31 mouse cellular contexts compared by ENCODE assay signal in the genomic region with DNA sequence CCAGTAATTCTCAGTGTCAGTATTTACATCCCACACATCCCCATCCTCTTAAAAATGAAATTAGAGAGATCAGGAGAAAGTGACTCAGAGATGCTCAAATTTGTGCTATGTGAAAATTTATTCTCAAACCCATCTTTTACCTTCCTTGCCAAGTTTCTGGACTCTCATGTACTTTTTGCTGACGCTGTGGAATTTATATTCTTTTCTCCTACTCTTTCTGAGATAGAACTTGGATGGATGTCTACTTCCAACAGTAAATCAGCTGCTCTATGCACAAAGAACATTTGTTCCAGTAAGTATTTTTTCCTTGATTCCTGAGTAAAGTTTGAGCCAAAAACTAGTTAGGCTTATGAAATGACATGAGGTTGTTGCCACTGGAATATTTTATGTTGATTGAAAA.
"Had no signal": no experiment of that assay in that cellular context is flagged by ENCODE, and none has a peak within 500 bp of the region (broad histone marks: within the 10 kb centered on the region; RNA-seq: fewer than 3 reads in every experiment).

No protein-coding gene starts in this region.

- H3K4me2 ChIP-seq: limb, embryonic 12.5 days; limb, embryonic 13.5 days; limb, embryonic 15.5 days; liver, embryonic 11.5 days; liver, embryonic 12.5 days; liver, embryonic 13.5 days; liver, embryonic 15.5 days; lung, embryonic 14.5 days; lung, embryonic 15.5 days; midbrain, embryonic 11.5 days; midbrain, embryonic 12.5 days; midbrain, embryonic 13.5 days; neural tube, embryonic 12.5 days had no signal

- ATAC-seq: liver, embryonic 12.5 days; liver, postnatal 0 days; lung, postnatal 0 days; midbrain, embryonic 13.5 days; midbrain, embryonic 16.5 days had no signal

- H3K4me3 ChIP-seq: limb, embryonic 10.5 days; limb, embryonic 12.5 days; limb, embryonic 13.5 days; limb, embryonic 15.5 days; liver, embryonic 12.5 days; liver, embryonic 13.5 days; liver, embryonic 15.5 days; lung, embryonic 15.5 days; megakaryocyte, embryonic 14.5 days; midbrain, embryonic 10.5 days; midbrain, embryonic 12.5 days; midbrain, embryonic 13.5 days; myocyte; neural tube, embryonic 12.5 days had no signal

- H3K9ac ChIP-seq: limb, embryonic 12.5 days; limb, embryonic 13.5 days; limb, embryonic 15.5 days; liver, embryonic 12.5 days; liver, embryonic 13.5 days; liver, embryonic 14.5 days; liver, embryonic 15.5 days; liver, postnatal 0 days; lung, embryonic 14.5 days; lung, embryonic 15.5 days; midbrain, embryonic 12.5 days; midbrain, embryonic 13.5 days; neural tube, embryonic 12.5 days had no signal

- DNase-seq: left cerebral cortex, postnatal 4 days; liver; liver, embryonic 13.5 days; liver, postnatal 0 days; lung, adult 18-20 months; lung, adult 2 months; lung, embryonic 14.5 days; lung, postnatal 10 days; lung, postnatal 14 days; lung, postnatal 36 days; lung, postnatal 4 days; midbrain, embryonic 14.5 days had no signal

- H3K27me3 ChIP-seq: limb, embryonic 12.5 days; limb, embryonic 13.5 days; limb, embryonic 15.5 days; liver, embryonic 12.5 days; liver, embryonic 13.5 days; liver, embryonic 15.5 days; lung, embryonic 15.5 days; megakaryocyte, embryonic 14.5 days; midbrain, embryonic 12.5 days; midbrain, embryonic 13.5 days; neural tube, embryonic 12.5 days had no signal

- H3K36me3 ChIP-seq: limb, embryonic 10.5 days; limb, embryonic 12.5 days; limb, embryonic 13.5 days; limb, embryonic 15.5 days; liver, embryonic 12.5 days; liver, embryonic 13.5 days; liver, embryonic 15.5 days; lung, embryonic 15.5 days; midbrain, embryonic 10.5 days; midbrain, embryonic 12.5 days; midbrain, embryonic 13.5 days; neural tube, embryonic 12.5 days had no signal

- H3K9me3 ChIP-seq: limb, embryonic 10.5 days; limb, embryonic 12.5 days; limb, embryonic 13.5 days; limb, embryonic 15.5 days; liver, embryonic 12.5 days; liver, embryonic 13.5 days; liver, embryonic 15.5 days; lung, embryonic 15.5 days; megakaryocyte, embryonic 14.5 days; midbrain, embryonic 10.5 days; midbrain, embryonic 12.5 days; midbrain, embryonic 13.5 days; neural tube, embryonic 12.5 days had no signal

- H3K4me1 ChIP-seq: limb, embryonic 10.5 days; limb, embryonic 12.5 days; limb, embryonic 13.5 days; limb, embryonic 15.5 days; liver, embryonic 12.5 days; liver, embryonic 13.5 days; liver, embryonic 15.5 days; lung, embryonic 15.5 days; megakaryocyte, embryonic 14.5 days; midbrain, embryonic 10.5 days; midbrain, embryonic 12.5 days; midbrain, embryonic 13.5 days; neural tube, embryonic 12.5 days had no signal

- H3K27ac ChIP-seq: limb, embryonic 10.5 days; limb, embryonic 12.5 days; limb, embryonic 13.5 days; limb, embryonic 15.5 days; liver, embryonic 12.5 days; liver, embryonic 13.5 days; liver, embryonic 14.5 days; liver, embryonic 15.5 days; lung, embryonic 15.5 days; macrophage; midbrain, embryonic 10.5 days; midbrain, embryonic 12.5 days; midbrain, embryonic 13.5 days; neural tube, embryonic 12.5 days had no signal
